Mouse (Mus musculus): ENCODE measurements around the gene Usf1.

Usf1 gene

GRCm38 (mm10) chr1:171457568-171457967 is 46.5 kb downstream of the Usf1 start:
- DNase-seq, result no peak

GRCm38 (mm10) chr1:171459791-171460190 is 48.7 kb downstream of the Usf1 start:
- DNase-seq, result no peak

- DNase-seq, result no peak
Measured at GRCm38 (mm10) chr1:171460551-171461503, 49.7 kb downstream of the Usf1 start.

GRCm38 (mm10) chr1:171463133-171463532 is 52.0 kb downstream of the Usf1 start:
- DNase-seq, result no peak

- no peak for DNase-seq
Measured at GRCm38 (mm10) chr1:171465749-171466412, 54.8 kb downstream of the Usf1 start.

GRCm38 (mm10) chr1:171466565-171466964 is 55.5 kb downstream of the Usf1 start:
- DNase-seq, result no peak

Measured in lung, postnatal 14 days (tissue).